Mouse (Mus musculus) liver, postnatal 0 days (tissue): ENCODE measurements around the gene Zcchc3.

Experiments used
- CTCF ChIP-seq: sonication (generic); IDR thresholded peaks from 2 replicates; pipeline ENCODE4 v1.5.1; 2016; ENCODE audit warnings: antibody characterized with exemption, low read depth
- EP300 ChIP-seq: IDR thresholded peaks from 2 replicates; pipeline ENCODE4 v1.6.1; 2016; ENCODE audit warnings: antibody characterized with exemption, low read depth, mild to moderate bottlenecking

DNA sequence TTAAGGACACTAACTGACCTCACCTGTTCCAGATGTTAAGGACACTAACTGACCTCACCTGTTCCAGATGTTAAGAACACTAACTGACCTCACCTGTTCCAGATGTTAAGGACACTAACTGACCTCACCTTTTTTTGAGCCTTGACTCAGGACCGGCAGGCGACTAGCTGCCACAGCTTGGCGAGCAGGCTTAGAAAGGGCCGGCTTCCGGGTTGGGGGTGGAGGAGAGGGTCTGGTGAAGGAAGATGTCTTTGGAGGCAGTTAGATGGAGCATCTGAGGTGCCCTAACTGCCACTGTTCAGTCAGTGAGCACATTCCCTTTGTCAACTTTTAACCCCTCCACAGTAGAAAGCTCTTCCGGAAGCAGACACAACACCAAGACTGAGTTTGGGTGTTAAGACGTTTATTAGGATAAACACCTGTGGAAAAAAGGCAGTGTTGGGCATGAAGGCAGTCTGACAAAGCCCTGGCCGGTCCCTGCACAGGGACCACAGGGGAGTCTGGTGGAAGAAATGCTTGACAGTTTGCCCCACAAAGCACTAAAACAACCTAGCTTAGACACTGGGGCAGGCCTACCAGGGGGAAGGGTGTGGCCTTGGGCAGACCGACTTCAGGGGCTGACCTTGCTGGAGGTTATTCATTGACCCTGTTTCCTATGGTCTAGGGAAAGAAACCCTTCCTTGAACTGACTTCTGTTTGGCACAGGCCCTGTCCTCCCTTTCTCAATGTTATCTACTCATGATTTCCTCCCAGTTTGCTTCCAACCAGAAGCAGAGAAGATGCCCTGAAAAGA is 21.4 kb downstream of the Zcchc3 start:
- TF ChIP-seq EP300 (no peak), CTCF (no peak)
